Mouse (Mus musculus) hematopoietic stem cell, adult 5-6 weeks (primary cell): ENCODE data around the gene Reps2. TPM values are rescaled to one million over a fixed set of nuclear protein-coding genes. Genes with fewer than 3 reads are reported as not detected.

Source experiments
- ATAC-seq, 2 experiments: fragments of 125-278 bp in 1 of 2; replicated peaks in 1 of 2; 2 replicates each; pipeline ENCODE4 v1.8.0; 2016 to 2017; ENCODE audit warnings: inconsistent platforms in 2 of 2, mild to moderate bottlenecking in 2 of 2, moderate number of reproducible peaks in 2 of 2, low read depth in 1 of 2, moderate TSS enrichment in 1 of 2; ENCODE audit not compliant: low FRiP score in 2 of 2, poor library complexity in 2 of 2, severe bottlenecking in 2 of 2, insufficient read depth in 1 of 2, low TSS enrichment in 1 of 2
- total RNA-seq: library from RNA; stranded (forward); fragments of 172-1452, 232-1000 nt; gene quantifications from 2 replicates; pipeline ENCODE4 v1.2.3, GENCODE M21; 2017

Reps2 gene
- total RNA-seq, 1 experiment from 2014 or later, result 0.94 TPM

- peak in 1 of 2 experiments; percentile 56; a peak in 1 of 4 replicates for ATAC-seq
Observed at GRCm38 (mm10) chrX:162527240-162527639, 116.2 kb downstream of the Reps2 start.

DNA sequence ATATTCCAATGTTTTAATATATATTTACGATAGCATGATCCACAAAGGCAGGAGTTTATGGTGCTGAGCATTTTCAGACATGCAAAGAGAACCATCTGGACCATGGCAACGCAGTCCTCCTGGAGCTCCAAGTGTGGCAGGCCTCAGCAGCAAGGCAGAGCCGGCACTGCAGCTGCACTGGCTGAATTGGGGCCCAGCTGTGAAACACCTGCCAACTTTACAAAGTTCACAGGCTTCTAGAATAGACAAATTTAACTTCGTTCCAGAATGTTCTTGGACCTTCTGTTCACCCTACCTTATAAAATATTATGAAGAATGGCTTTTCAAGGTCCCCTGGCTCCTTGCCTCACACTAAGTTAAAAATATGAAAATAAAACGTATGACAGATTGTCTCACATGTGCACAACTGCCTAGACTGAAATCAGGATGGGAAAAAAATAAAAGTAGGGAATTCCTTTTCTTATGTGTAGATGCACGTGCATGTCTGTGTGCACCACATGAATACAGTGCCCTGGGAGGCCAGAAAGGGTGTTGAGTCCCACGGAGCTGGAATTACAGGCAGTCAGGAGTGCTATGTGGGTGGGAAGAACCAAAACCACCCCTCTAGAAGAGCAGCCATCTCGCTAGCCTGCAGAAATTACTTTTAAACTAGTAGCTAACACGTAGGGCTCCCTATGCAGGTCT, 121.5 kb downstream of the Reps2 start:
- ATAC-seq, result no peak

GRCm38 (mm10) chrX:162521197-162521596, 122.3 kb downstream of the Reps2 start:
- ATAC-seq, result no peak

- no peak for ATAC-seq
Observed at GRCm38 (mm10) chrX:162520374-162520773, 123.1 kb downstream of the Reps2 start.

DNA sequence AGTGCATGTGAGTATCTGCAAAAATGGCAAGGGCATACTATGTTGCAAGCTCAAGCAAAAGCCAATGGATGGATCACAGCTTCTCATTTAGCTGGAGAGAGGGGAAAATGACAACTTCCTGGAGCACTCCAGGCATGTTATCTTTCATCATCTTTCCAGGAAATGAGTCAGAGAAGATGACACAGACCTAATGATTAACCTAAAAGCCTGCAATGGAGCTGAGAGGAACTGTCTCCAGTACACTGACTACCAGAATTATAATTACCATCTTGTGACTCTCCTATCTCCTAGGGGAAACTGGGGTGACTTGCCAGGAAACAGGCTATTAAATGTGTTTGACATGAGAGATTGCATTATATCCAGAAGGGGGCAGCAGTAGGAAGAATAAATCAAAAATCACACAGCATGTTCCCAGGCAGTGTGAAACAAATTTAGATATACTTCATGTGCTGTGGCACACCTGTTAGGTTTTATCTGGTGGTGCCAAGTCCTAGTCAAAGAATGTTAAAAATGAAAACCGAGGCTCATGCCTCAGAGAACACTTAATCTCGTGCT, 132.9 kb downstream of the Reps2 start:
- ATAC-seq, result peak; percentile 12 to 32; a peak in 1 of 4 replicates

GRCm38 (mm10) chrX:162505186-162505585, 138.3 kb downstream of the Reps2 start:
- ATAC-seq, result no peak

DNA sequence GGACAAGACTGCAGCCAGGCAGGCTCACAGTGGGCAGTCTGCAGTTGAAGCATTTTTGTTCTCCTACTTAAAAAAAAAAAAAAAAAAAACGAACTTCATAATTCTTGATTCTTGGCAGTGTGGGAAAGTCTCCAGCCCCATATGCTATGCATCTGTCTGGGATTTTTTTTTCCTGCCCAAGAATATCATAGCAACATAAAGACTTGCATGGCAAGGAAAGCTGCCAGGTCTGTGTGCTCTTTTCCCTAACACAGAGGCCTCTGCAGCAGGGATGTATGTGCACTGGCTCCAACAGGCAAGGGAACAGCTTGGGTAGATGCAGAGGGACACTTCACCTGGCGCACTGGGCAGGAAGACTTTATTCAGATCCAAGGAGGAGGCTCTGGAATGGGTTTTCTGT, 140.0 kb downstream of the Reps2 start:
- ATAC-seq, result no peak

DNA sequence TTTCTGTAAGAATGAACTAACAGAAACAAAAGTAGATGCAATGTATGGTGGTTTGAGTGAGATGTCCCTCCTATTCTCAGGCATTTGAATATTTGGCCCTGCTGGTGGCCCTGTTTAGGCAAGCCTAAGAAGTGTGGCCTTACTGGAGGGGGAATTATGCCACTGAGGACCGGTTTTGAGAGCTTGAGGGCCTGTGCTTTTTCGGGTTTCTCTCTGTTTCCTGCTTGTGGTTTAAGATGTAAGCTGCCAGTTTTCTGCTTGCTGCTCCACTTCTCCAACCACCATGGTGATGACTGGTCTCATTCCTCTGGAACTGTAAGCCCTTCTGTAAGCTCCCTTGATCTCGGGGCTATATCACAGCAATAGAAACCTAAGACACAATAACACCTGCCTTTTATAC, 142.5 kb downstream of the Reps2 start:
- ATAC-seq, result peak; percentile 36 to 96; a peak in 3 of 4 replicates

- ATAC-seq, result no peak
Observed at GRCm38 (mm10) chrX:162496485-162496884, 147.0 kb downstream of the Reps2 start.

DNA sequence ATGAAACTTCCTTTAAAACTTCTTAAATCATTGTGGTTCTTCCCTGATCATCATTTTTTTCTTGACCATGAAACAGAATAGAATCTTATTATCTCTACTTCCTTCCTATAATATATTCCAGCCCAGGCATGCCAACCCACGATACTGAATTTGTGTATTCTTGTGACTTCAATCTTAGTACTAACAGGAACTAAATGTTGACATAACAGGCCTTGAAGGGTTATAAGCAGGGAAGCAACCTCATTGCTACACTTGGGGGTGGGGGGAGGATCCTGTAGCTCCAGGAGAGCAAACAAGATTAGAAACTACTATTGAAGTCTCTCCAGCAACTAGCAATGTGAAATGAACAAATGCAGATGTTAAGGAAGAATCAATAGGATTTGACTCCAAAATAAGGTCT, 154.8 kb downstream of the Reps2 start:
- ATAC-seq, result no peak

DNA sequence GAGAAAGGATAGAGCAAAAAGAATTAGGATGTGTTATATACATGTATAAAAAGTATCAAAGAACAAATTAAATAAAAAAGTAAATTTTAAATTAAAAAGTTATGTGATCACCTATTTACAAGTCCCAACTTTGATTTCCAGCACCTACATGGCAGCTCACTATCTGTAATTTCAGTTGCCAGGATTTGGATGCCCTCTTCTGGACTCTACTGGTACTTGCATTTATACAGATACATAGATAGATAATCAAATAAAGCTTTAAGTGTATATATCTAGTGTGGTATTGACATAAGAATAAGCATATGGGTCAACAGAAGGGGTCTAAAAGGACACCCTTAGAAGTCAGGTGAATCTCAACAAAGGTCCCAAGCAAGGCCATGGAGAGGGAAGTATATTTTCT, 155.7 kb downstream of the Reps2 start:
- no peak for ATAC-seq

- no peak for ATAC-seq
Observed at GRCm38 (mm10) chrX:162470213-162470612, 173.2 kb downstream of the Reps2 start.

DNA sequence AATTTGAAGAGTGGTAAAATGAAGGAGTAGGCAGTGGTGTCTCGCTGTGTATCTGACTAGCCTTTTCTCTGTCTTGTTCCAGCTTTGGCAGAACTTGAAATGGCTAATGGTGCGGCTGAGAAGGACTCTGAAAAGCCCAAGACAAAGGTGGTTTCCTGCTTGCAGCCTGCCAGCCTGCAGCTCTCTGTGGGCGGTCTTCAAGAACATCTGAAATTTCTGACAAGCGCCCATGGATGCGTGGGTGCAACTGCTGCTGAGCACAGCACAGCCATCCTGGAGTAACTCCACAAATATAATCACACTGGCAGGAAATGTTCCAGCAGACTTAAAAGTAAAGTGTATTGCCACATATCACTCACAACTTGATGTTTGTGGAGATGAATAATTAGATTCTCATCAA, 181.3 kb downstream of the Reps2 start:
- no peak for ATAC-seq

DNA sequence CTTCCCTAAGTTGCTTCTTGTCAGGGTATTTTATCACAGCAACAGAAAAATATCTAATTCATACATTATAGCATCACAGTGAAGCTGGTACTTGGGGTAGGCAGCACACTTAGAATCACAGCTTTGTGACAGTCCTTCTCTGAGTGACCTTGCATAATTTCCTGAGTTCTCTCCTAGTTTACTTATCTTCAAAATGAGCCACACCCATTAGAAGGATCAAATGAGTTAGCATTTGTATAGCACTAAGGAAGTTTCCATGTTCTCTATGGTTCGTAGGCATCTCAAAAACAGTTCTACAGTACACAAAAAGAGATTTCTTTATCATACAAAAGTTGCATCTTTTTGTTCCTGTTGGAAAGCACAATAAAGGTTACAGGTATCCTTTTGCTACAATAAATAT, 187.0 kb downstream of the Reps2 start:
- ATAC-seq, result no peak

GRCm38 (mm10) chrX:162455364-162455763, 188.1 kb downstream of the Reps2 start:
- ATAC-seq, result no peak; a peak in 1 of 4 replicates

GRCm38 (mm10) chrX:162453821-162454402, 189.5 kb downstream of the Reps2 start:
- ATAC-seq, result no peak

GRCm38 (mm10) chrX:162452642-162453041, 190.8 kb downstream of the Reps2 start:
- no peak for ATAC-seq

- no peak for ATAC-seq
Observed at GRCm38 (mm10) chrX:162447974-162448373, 195.5 kb downstream of the Reps2 start.
